Mouse (Mus musculus) lung, embryonic 16.5 days (tissue): ENCODE data around the gene Hnrnph1. TPM values are rescaled to one million over a fixed set of nuclear protein-coding genes. Genes with fewer than 3 reads are reported as not detected.
A peak's percentile ranks its signal among the peaks of the same experiment; 100 is the strongest.

ENCODE experiments used
- ATAC-seq: fragments of 200-750 bp; cut with Nextera tagmentation; 2 replicates; pipeline ENCODE4 v1.8.0; 2017; ENCODE audit warnings: low read depth, mild to moderate bottlenecking, moderate library complexity
- H3K27ac ChIP-seq: fragments of 300-500 bp; sonication (generic); 2 replicates; pipeline ENCODE4 v1.5.1; 2014; ENCODE audit warnings: mild to moderate bottlenecking, control low read depth, low read length
- H3K27me3 ChIP-seq: fragments of 300-500 bp; sonication (generic); 2 replicates; pipeline ENCODE4 v1.6.1; 2014; ENCODE audit warnings: low read depth, low read length, mixed read lengths; ENCODE audit not compliant: control insufficient read depth, insufficient read depth
- H3K36me3 ChIP-seq: fragments of 300-500 bp; sonication (generic); 2 replicates; pipeline ENCODE4 v1.6.1; 2014; ENCODE audit warnings: low read length; ENCODE audit not compliant: control insufficient read depth, insufficient read depth
- H3K4me1 ChIP-seq: fragments of 300-500 bp; sonication (generic); replicated peaks from 2 replicates; pipeline ENCODE4 v1.6.1; 2014; ENCODE audit warnings: low read length, mixed read lengths; ENCODE audit not compliant: control insufficient read depth, insufficient read depth
- H3K4me2 ChIP-seq: fragments of 300-500 bp; sonication (generic); 2 replicates; pipeline ENCODE4 v1.6.1; 2014; ENCODE audit warnings: low read depth, low read length, control low read depth
- H3K4me3 ChIP-seq: fragments of 300-500 bp; sonication (generic); 2 replicates; pipeline ENCODE4 v1.5.1; 2014; ENCODE audit warnings: mild to moderate bottlenecking, low read length, control low read depth
- H3K9ac ChIP-seq: fragments of 300-500 bp; sonication (generic); 2 replicates; pipeline ENCODE4 v1.6.1; 2014; ENCODE audit warnings: low read length, control low read depth
- H3K9me3 ChIP-seq: fragments of 300-500 bp; sonication (generic); 2 replicates; pipeline ENCODE4 v1.6.1; 2016; ENCODE audit warnings: low read length; ENCODE audit not compliant: control insufficient read depth
- WGBS: fragments of 180-500 bp; shearing (Covaris S2); extraction: QIAGEN DNeasy Blood & Tissue Kit; methylation state at CpG from one replicate; pipeline ENCODE4 v1.1.7; 2014; 5-methylcytosine and 5-hydroxymethylcytosine counted together
- polyA plus RNA-seq: library from polyadenylated mRNA; unstranded; fragments of >200 nt; fragmentation: Nextera tagmentation; extraction: Ambion mirVana; gene quantifications from 2 replicates; pipeline ENCODE4 v1.2.1, GENCODE M21; 2015

The Hnrnph1 gene
- polyA plus RNA-seq, 1 experiment from 2014 or later: 483 TPM

- Histone ChIP-seq H3K27me3 (no peaks in the 10 kb centered on the region), H3K9ac (peak overlapping the region; percentile 99), H3K4me3 (peak overlapping the region; percentile 100), H3K4me1 (peaks cover 17% of the 10 kb centered on the region), H3K27ac (peak overlapping the region; percentile 100; the same call in 1 of the 2 replicates), H3K36me3 (peaks cover 15% of the 10 kb centered on the region), H3K9me3 (no peaks in the 10 kb centered on the region), H3K4me2 (peak overlapping the region; percentile 90)
- WGBS: 36% methylated on average over 12 of the region's 12 CpGs
- ATAC-seq: no peak
Observed at GRCm38 (mm10) chr11:50379023-50379752, 2.4 kb downstream of the Hnrnph1 start.

GRCm38 (mm10) chr11:50381311-50381710, 4.5 kb downstream of the Hnrnph1 start:
- Histone ChIP-seq H3K27ac (no peak overlapping the region), H3K4me3 (peak overlapping the region; percentile 32), H3K4me1 (peaks cover 14% of the 10 kb centered on the region), H3K9ac (no peak overlapping the region), H3K27me3 (no peaks in the 10 kb centered on the region), H3K9me3 (no peaks in the 10 kb centered on the region), H3K4me2 (peak overlapping the region; percentile 54), H3K36me3 (peaks cover 25% of the 10 kb centered on the region)
- no peak for ATAC-seq
- WGBS: 16% methylated on average over 4 of the region's 4 CpGs

DNA sequence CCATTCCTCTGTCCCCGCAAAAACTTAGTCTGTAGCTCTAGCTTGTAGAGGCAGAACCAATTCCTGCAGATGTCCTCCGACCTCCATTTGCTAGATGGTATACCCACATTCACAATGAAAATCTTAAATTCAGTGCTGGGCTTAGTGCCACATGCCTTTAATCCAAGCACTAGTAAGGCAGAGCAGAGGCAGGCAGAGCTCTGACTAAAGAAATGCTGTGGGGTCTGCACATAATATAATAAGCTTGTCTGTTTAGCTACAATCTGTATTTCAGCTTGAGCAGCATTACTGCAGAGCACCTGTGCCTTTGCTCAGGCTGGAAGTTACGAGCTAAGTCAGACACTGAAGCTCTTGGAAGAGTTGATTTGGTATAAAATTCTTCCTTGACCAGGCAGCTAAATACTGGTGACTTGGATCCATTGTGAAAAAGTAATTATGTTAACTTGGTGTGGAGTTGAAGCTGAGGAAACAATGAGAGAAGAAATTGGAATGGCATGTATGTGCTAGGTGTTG, 10.4 kb downstream of the Hnrnph1 start:
- no peak for ATAC-seq
- 68% methylated on average over 3 of the region's 3 CpGs for WGBS

GRCm38 (mm10) chr11:50387697-50388096, 10.9 kb downstream of the Hnrnph1 start:
- H3K9ac ChIP-seq: no peak overlapping the region
- H3K9me3 ChIP-seq: no peaks in the 10 kb centered on the region
- H3K36me3 ChIP-seq: peaks cover 32% of the 10 kb centered on the region
- no peaks in the 10 kb centered on the region for H3K27me3 ChIP-seq
- ATAC-seq: no peak
- no peak overlapping the region for H3K4me3 ChIP-seq
- H3K4me1 ChIP-seq: no peaks in the 10 kb centered on the region
- H3K4me2 ChIP-seq: no peak overlapping the region
- H3K27ac ChIP-seq: no peak overlapping the region
- 81% methylated on average over 4 of the region's 4 CpGs for WGBS

More for the DNA sequence above, 10.4 kb downstream of the Hnrnph1 start:
- Histone ChIP-seq H3K9ac (no peak overlapping the region), H3K4me1 (no peaks in the 10 kb centered on the region), H3K27me3 (no peaks in the 10 kb centered on the region), H3K27ac (no peak overlapping the region), H3K4me2 (no peak overlapping the region), H3K4me3 (no peak overlapping the region), H3K9me3 (no peaks in the 10 kb centered on the region), H3K36me3 (peaks cover 36% of the 10 kb centered on the region)

DNA sequence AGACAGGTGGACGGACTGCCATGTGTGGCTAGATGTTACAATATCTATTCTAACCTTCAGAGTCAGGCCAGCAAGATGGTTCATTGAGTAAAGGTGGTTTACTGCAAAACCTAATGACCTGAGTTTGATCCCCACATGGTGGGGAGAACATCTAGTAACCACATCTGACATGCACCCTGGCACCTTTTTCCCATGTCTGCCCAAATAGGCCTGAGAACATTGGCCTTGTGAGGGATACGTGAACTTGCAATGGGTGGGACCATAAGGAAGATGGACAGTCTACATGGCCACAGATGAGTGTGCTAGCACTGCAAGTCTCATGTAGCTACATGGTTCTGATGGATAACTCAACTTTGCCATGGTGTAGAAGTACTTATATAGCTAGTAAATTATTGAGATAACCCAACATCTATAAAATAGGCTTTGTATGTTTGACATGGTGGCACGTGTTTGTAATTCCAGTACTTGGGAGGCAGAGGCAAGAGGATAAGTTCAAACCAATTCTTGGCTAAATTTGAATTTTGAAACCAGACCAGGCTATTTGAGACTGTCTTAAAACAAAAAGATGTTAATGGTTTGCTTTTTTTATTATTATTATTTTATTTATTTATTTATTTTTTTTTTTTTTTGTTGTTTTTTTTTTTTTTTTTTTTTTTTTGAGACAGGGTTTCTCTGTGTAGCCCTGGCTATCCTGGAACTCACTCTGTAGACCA, 11.6 kb downstream of the Hnrnph1 start:
- no peak overlapping the region for H3K4me3 ChIP-seq
- no peak for ATAC-seq
- WGBS: 94% methylated on average over 3 of the region's 3 CpGs
- H3K4me2 ChIP-seq: no peak overlapping the region
- no peak overlapping the region for H3K9ac ChIP-seq
- no peaks in the 10 kb centered on the region for H3K4me1 ChIP-seq
- H3K36me3 ChIP-seq: peaks cover 28% of the 10 kb centered on the region
- no peak overlapping the region for H3K27ac ChIP-seq
- no peaks in the 10 kb centered on the region for H3K9me3 ChIP-seq
- H3K27me3 ChIP-seq: no peaks in the 10 kb centered on the region

DNA sequence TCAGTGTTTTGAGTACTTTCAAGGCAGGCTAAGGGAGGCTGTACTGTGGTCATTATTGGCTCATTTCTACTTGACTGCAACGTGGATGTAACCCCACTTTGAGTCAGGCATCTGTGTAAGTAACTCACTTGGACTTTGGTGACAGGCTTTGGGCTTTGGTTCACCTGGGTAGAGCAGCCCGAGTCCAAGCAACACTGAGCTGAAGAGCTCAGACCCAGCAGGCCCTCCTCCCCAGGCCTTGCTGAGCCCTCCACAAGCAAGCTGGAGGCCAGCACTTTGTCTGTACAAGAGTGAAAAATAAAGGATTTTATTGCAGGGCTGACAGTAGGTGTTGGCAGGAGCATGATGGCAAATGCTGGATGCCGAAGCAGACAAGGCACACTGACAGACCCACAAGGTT, 12.2 kb downstream of the Hnrnph1 start:
- Histone ChIP-seq H3K4me2 (no peak overlapping the region), H3K27ac (no peak overlapping the region), H3K9ac (no peak overlapping the region), H3K4me1 (no peaks in the 10 kb centered on the region), H3K9me3 (no peaks in the 10 kb centered on the region), H3K36me3 (peaks cover 28% of the 10 kb centered on the region), H3K4me3 (no peak overlapping the region), H3K27me3 (no peaks in the 10 kb centered on the region)
- no peak for ATAC-seq
- WGBS: 61% methylated on average over 3 of the region's 3 CpGs

GRCm38 (mm10) chr11:50389616-50390015, 12.8 kb downstream of the Hnrnph1 start:
- ATAC-seq: no peak
- H3K4me2 ChIP-seq: no peak overlapping the region
- H3K4me3 ChIP-seq: no peak overlapping the region
- H3K36me3 ChIP-seq: peaks cover 25% of the 10 kb centered on the region
- no peaks in the 10 kb centered on the region for H3K9me3 ChIP-seq
- H3K9ac ChIP-seq: no peak overlapping the region
- H3K27ac ChIP-seq: no peak overlapping the region
- 48% methylated on average over 5 of the region's 5 CpGs for WGBS
- H3K27me3 ChIP-seq: no peaks in the 10 kb centered on the region
- H3K4me1 ChIP-seq: no peaks in the 10 kb centered on the region

DNA sequence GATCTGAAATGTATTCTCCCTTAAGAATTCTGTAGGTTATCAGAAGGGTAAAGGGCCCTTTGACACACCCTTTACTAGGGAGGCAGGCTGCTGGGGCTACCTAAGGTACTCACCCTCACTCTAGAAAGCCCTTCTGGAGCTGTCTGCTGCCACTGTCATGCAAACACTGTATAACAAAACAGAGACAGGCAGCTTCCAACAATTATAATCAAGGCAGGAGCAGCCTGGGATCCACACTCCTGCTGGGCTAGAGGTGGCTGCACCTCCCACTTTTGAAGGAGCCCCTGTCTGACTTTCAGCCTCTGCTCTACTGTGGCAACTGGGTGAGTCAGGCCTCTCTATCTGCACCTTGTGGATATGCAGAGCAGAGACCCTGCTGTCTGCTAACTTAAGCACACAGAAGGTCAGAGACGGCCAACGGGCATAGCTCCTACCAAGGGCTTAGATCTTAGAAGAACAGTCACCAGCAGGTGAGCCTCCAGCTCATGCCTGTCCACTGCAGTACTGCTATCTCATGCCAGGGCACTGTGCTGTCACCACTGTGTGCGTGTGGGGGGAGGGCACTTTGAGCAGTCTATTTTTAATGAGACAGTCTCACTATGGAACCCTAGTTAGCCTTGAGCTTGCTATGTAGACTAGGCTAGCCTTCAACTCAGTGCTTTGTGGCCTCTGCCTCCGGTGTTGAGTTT, 14.6 kb downstream of the Hnrnph1 start:
- 77% methylated on average over 4 of the region's 4 CpGs for WGBS

GRCm38 (mm10) chr11:50393306-50393705, 16.5 kb downstream of the Hnrnph1 start:
- H3K27me3 ChIP-seq: no peaks in the 10 kb centered on the region
- no peak overlapping the region for H3K4me2 ChIP-seq
- H3K9ac ChIP-seq: no peak overlapping the region
- 66% methylated on average over 6 of the region's 6 CpGs for WGBS
- H3K9me3 ChIP-seq: no peaks in the 10 kb centered on the region
- no peaks in the 10 kb centered on the region for H3K4me1 ChIP-seq
- H3K36me3 ChIP-seq: peaks cover 5% of the 10 kb centered on the region; the same call in 1 of the 2 replicates
- H3K4me3 ChIP-seq: no peak overlapping the region
- ATAC-seq: no peak
- no peak overlapping the region for H3K27ac ChIP-seq

More for the DNA sequence above, 14.6 kb downstream of the Hnrnph1 start:
- Histone ChIP-seq H3K4me2 (no peak overlapping the region), H3K9me3 (no peaks in the 10 kb centered on the region), H3K4me1 (no peaks in the 10 kb centered on the region), H3K4me3 (no peak overlapping the region), H3K27me3 (no peaks in the 10 kb centered on the region), H3K9ac (no peak overlapping the region), H3K36me3 (peaks cover 20% of the 10 kb centered on the region), H3K27ac (no peak overlapping the region)
- ATAC-seq: no peak
